Mouse (Mus musculus): ENCODE results near the gene Olfr1375.

GRCm38 (mm10) chr11:51059640-51060039, 11.7 kb downstream of the Olfr1375 start:
- TF ChIP-seq CTCF (IDR thresholded peaks at IDR 0.05; ENCODE audit: low read depth) (no peak), EP300 (optimal IDR thresholded peaks at IDR 0.05) (no peak)

Measured in stomach, postnatal 0 days (tissue).